ENCODE assay signal across 18 mouse cellular contexts in the genomic region with DNA sequence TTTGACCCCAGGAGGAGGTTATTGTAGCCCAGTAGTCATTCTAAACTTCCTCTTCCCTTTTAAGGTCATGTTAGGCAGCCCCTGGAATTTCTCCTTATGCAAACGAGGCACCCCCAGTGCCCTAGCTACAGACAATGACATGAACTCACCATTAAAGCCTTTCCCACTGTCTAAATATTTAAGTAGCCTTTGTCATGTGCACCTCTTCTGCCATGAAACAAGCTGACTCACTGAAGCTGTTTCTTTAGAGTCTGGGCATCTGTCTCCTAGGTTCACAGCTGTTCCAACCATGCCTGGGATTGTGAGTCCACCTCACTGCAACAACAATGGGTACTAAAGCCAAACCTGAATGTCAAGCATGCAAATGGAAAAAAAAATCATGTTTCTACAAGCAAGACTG.
"Had no signal": no experiment of that assay in that cellular context is flagged by ENCODE, and none has a peak within 500 bp of the region (broad histone marks: within the 10 kb centered on the region; RNA-seq: fewer than 3 reads in every experiment).

No protein-coding gene starts in this region.

- ATAC-seq: liver, postnatal 0 days; midbrain, embryonic 13.5 days; midbrain, embryonic 15.5 days had no signal

- H3K4me3 ChIP-seq: liver, embryonic 15.5 days; lung, embryonic 15.5 days; midbrain, embryonic 10.5 days; midbrain, embryonic 13.5 days; midbrain, embryonic 15.5 days; myocyte; neural tube, embryonic 13.5 days; neural tube, embryonic 15.5 days; stomach, embryonic 15.5 days had no signal

- H3K27ac ChIP-seq: liver, embryonic 15.5 days; lung, embryonic 15.5 days; midbrain, embryonic 10.5 days; midbrain, embryonic 13.5 days; midbrain, embryonic 15.5 days; neural tube, embryonic 13.5 days; neural tube, embryonic 15.5 days; stomach, embryonic 15.5 days; stomach, postnatal 0 days had no signal

- H3K36me3 ChIP-seq: liver, embryonic 15.5 days; lung, embryonic 15.5 days; midbrain, embryonic 10.5 days; midbrain, embryonic 13.5 days; midbrain, embryonic 15.5 days; neural tube, embryonic 13.5 days; neural tube, embryonic 15.5 days; stomach, embryonic 15.5 days had no signal

- H3K4me1 ChIP-seq: liver, embryonic 15.5 days; lung, embryonic 15.5 days; midbrain, embryonic 10.5 days; midbrain, embryonic 13.5 days; midbrain, embryonic 15.5 days; neural tube, embryonic 13.5 days; neural tube, embryonic 15.5 days; stomach, embryonic 15.5 days had no signal

- DNase-seq: liver, postnatal 0 days; lung, adult 2 months; lung, postnatal 10 days; lung, postnatal 4 days; right cerebral cortex, postnatal 14 days; thymus, adult 2 months; thymus, postnatal 25 days; thymus, postnatal 4 days had no signal

- H3K27me3 ChIP-seq: liver, embryonic 15.5 days; lung, embryonic 15.5 days; midbrain, embryonic 13.5 days; midbrain, embryonic 15.5 days; neural tube, embryonic 13.5 days; neural tube, embryonic 15.5 days; stomach, embryonic 15.5 days had no signal

- H3K9ac ChIP-seq: liver, embryonic 15.5 days; liver, postnatal 0 days; lung, embryonic 15.5 days; midbrain, embryonic 13.5 days; midbrain, embryonic 15.5 days; neural tube, embryonic 13.5 days; neural tube, embryonic 15.5 days; stomach, embryonic 15.5 days had no signal

- H3K4me2 ChIP-seq: liver, embryonic 15.5 days; lung, embryonic 15.5 days; midbrain, embryonic 13.5 days; midbrain, embryonic 15.5 days; neural tube, embryonic 13.5 days; neural tube, embryonic 15.5 days; stomach, embryonic 15.5 days had no signal

- H3K9me3 ChIP-seq: liver, embryonic 15.5 days; lung, embryonic 15.5 days; midbrain, embryonic 10.5 days; midbrain, embryonic 13.5 days; midbrain, embryonic 15.5 days; neural tube, embryonic 13.5 days; stomach, embryonic 15.5 days had no signal
